Mouse (Mus musculus): ENCODE results near the gene Apol8.
"Not testable (repeated sequence)": the region's sequence is repeated elsewhere in the genome, so short reads cannot be mapped to it uniquely, and the experiment has no call there.

Apol8 gene

GRCm38 (mm10) chr15:77748414-77748813 is 8.4 kb downstream of the Apol8 start:
- no peak for DNase-seq

- no peak for DNase-seq
These were observed 10.5 kb downstream of the Apol8 start for GRCm38 (mm10) chr15:77746326-77746725.

- no peak for DNase-seq
These were observed 11.7 kb downstream of the Apol8 start for GRCm38 (mm10) chr15:77745081-77745480.

- DNase-seq, result no peak
These were observed 12.2 kb downstream of the Apol8 start for GRCm38 (mm10) chr15:77744632-77745031.

DNA sequence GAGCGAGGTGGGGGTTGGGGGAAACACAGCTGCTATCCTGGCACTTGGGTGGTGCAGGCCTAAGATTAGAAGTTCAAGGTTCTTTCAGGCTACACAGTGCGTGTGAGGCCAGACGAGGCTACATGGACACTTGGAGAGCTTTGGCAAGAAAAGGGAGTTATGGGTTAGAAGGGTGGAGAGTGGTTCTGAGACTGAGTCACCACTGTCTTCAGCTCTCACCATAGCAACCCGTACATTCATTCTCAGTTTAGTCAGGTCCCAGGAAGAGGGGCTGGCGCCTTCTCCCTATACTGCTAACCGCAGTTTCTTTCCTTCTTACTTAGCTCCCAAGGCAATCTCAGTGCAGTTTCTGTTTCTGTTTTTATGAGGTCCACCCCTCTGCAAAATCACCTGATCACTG is 15.2 kb downstream of the Apol8 start:
- not testable (repeated sequence) for DNase-seq

DNA sequence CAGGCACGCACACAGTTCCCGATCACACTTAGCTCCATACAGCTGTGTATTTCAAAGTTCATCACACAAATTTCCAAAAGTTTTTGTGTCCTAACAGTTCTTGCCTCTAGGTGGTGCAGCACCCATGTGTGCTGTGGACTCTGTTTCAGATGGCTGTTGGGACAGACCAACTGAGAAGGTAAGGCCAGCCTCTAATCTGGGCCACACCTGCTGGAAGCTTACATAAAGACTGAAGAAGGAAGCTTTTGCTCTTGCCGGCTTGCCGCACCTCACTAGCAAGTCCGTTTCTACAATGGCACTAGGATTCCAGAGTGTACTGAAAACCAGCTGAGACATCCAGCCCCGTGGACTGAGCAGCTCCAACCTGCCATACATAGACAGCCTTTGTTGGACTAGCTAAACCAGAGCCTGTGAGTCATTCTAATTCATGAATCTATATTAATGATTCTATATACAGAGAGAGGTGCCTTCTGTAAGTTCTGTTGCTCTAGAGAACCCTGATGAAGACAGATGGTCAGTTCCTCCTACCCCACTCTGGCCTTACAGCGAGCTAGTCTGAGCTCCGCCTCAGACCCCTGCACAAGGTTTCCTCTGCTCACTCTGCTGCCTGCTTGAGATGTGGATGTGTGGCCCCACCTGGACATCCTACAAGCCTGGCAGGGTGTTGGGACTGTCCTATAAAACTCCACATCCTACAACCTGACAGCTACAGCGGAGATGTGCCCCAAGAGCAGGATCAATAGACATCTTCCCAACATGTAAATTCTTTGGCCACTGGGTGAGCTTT is 16.1 kb downstream of the Apol8 start:
- DNase-seq, result no peak

DNA sequence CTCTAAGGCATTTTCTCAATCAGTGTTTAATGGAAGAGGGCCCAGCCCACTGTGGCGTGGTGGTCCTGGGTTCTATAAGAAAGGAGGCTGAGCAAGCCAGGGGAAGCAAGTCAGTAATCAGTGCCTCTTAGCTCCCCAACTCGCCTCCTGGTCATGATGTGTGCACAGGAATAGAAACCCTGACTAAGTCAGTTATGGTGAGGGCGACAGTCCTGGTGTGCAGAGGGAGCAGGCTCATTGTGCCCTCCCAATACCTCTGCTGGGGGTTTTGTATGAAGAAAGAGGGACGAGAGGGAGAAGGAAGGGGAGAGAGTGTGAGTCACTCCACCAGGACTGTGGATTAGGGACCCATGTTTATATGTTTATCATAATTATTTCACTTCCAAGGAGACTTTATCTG is 22.9 kb downstream of the Apol8 start:
- DNase-seq, result not testable (repeated sequence)

DNA sequence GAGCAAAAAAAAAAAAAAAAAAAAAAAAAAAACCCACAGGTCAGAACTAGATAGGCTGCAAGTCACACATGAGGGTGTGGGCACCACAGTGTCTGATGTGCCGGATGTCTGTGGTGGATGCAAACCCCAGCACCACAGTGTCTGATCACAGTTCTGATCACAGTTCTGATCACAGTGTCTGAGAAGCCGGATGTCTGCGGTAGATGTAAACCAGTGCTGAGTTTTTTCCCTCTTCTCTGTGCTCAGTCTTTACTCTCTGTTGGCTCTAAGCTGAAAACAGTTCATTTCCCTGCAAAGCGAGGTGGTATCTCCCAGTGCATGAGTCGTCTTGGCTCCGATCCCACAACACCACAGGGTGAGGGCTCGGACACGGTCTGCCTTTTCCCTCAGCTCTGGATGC is 23.4 kb downstream of the Apol8 start:
- not testable (repeated sequence) for DNase-seq

DNA sequence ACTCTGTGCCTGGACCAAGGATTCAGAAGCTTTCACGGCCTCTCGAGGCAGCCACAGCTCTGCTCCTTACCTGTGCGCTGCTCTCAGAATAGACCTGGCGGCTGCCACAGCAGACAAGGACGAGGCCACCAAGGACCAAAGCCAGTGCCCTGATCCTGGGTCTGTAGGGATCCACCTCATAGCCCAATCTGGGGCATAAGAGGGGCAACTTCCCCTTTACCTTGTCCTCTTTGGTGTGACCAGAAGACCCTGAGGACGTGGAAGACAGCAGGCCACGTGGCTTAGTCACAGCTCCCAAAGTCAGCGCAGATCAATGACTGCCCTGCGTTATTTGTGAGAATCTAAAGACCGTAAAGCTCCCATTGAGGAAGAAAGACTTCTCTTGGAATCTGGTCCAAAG is 24.0 kb downstream of the Apol8 start:
- DNase-seq, result not testable (repeated sequence)

DNA sequence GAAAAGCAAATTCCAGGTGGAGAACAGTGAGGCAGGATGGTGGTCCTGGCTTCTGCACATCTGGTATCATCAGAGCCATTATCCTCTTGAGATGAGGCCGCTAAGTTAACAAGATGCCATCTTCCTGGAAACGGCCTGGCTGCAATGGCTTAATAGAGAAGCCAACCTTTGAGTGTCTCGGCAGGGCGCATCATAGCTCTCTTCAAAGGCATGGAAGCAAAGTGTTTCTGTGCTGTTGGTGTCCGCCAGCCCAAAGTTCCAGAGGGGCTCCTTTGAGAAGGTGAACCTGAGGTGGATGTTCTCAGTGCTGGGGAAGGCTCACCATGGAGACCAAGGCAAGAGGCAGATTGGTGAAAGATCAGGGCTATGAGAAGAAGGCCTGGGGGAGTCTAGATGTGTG is 25.2 kb downstream of the Apol8 start:
- no peak for DNase-seq

DNA sequence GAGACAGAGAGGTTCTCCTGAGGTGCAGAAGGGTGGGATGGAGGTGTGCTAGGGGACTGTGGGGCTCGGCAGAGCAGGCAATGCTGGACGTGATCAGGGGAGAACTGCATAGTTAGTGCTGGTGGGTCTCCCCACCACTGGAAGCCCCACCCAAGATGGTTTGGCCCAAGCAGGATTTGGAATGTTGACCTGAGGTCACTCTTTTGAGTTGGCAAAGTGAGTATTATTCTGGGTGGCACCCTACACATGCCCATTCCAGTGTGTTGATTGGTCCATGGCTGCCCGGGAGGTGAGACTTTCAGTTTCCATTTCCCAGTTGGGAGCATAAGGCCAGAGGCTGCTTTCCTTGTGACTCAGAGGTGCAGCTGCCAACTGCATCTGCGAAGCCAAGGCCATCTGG is 28.1 kb downstream of the Apol8 start, which contains the start of gene Apol9b:
Gene Apol9b (plus strand): TSS at position 301 of the 400 bp plus-strand sequence.
- not testable (repeated sequence) for DNase-seq

DNA sequence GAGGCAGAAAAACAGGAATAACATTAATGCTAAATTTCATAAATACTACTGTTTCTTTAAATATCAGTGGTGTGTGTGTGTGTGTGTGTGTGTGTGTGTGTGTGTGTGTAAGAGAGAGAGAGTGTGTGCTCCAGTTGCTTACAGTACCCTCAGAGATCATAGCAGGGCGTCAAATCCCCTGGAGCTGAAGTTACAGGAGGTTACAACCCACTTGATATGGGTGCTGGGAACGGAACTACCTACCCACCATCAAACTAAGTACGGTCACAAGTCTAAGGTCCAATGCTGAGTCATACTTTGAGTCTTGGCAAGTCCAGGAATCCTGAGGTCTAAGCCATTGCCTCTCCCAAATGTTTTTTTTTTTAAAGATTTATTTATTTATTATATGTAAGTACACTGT is 29.1 kb downstream of the Apol8 start:
- not testable (repeated sequence) for DNase-seq

DNA sequence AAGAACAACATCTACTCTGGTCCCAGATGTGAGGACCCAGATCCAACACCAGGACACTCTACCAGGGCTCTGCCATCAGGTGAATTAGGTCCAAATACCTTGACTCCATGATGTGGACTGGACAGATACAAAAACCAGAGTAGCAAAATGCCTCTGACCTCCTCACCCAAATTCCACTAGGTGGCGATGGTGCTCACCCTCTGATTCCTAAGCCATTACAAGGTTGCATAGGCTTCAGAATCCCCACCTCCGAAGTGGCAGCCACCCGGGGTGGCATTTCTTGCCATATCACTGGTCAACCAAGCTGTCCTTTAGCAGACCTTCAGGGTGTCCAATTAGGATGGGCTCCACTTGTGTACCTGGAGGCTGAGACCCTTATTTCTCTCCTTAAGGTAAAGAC is 29.7 kb downstream of the Apol8 start:
- peak; percentile 23 for DNase-seq

DNA sequence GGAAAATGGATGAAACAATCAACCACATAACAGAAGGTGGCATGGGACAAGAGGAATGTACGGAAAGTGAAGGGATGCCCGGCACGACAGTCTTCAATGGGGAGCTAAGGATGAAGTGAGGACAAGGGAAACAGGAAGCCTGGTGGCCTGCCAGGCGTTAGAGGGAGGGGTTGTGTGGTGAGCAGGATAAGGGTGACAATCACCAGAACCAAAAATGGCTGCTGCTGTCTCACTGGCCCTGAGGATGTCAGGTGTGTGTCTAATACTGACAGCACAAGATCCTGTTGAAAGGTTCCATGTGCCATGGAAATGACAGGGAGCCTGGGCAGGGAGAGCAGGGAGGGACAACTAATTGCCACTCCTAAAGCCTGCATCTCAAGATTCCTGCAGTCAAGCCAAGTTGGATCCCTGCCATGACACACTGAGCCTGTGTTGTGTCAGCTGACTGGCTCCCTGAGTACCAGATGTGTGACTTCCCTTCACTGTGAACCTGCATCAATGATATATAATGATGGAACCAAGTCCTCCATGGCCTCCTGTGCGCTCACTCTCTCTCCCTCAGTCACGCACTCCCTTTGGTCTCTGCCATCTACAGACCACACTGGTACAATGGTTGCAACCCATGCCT is 31.3 kb downstream of the Apol8 start:
- not testable (repeated sequence) for DNase-seq

- not testable (repeated sequence) for DNase-seq
These were observed 32.4 kb downstream of the Apol8 start for GRCm38 (mm10) chr15:77724208-77724911.

GRCm38 (mm10) chr15:77721509-77721908 is 35.3 kb downstream of the Apol8 start:
- not testable (repeated sequence) for DNase-seq

- not testable (repeated sequence) for DNase-seq
These were observed 38.6 kb downstream of the Apol8 start for GRCm38 (mm10) chr15:77718240-77718639.

GRCm38 (mm10) chr15:77708936-77709335 is 47.9 kb downstream of the Apol8 start:
- not testable (repeated sequence) for DNase-seq

DNA sequence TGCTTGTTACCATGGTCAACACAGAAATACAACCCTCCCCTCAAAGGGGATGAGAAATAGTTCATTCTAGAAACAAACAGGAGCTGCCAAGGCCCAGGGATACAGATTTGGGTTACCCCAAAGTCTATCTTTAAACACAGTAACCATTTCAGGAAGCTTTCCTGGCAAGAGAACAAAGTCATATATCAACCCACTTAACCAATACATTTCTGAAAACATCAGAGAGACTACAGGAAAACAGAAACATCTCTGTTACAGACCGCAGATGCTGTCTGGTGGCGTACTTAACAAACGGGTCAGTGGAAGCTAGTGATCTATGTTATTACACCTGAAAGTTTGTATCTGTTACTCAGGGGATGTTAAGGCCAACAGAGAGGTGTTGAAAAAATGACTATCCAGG is 51.5 kb downstream of the Apol8 start:
- DNase-seq, result not testable (repeated sequence)

- not testable (repeated sequence) for DNase-seq
These were observed 58.1 kb downstream of the Apol8 start, which contains the start of gene Apol7e for GRCm38 (mm10) chr15:77698656-77699055. TSS of gene Apol7e (plus strand) at chr15:77698857.

Data from cerebellum, adult 8-10 months (tissue).